Mouse (Mus musculus) megakaryocyte, embryonic 14.5 days (primary cell): Measurements from ENCODE around the gene Gramd2.

Experiments used
- FLI1 ChIP-seq: IDR thresholded peaks from 2 replicates; pipeline ENCODE4 v1.6.1; 2012; ENCODE audit warnings: low read length, inconsistent platforms, mixed read lengths
- GATA1 ChIP-seq: IDR thresholded peaks from 3 replicates; pipeline ENCODE4 v1.6.1; 2012; ENCODE audit warnings: mixed read lengths, low read length, inconsistent platforms, borderline replicate concordance

DNA sequence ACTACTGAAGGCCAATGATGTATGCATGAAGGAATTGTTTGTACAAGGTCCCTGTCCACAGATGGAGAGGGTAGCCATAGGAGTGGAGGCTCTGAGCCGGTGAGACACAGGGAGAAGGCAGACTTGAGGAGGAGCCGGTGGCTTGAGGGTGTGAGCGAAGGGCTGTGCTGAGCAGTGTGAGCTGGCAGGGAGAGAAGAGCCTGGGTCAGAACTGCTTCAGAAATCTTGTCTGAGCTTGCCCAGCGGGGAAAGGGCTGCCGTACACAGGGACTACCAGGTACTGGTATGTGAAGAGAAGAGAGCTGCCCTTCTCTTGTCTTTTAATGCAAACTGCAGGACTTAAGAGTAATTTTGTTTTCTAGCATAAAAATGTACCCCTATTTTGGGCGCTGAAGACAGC lies 53.1 kb downstream of the Gramd2 start:
- TF ChIP-seq GATA1 (no peak), FLI1 (no peak)
